Mouse (Mus musculus) heart, embryonic 14.5 days (tissue): ENCODE measurements around the gene Ralgds. TPM values are rescaled to one million over a fixed set of nuclear protein-coding genes. Genes with fewer than 3 reads are reported as not detected.

Experiments used
- ATAC-seq: fragments of 200-750 bp; cut with Nextera tagmentation; 2 replicates; pipeline ENCODE4 v1.8.0; 2017; ENCODE audit warnings: low read depth, moderate TSS enrichment; ENCODE audit not compliant: insufficient number of reproducible peaks, insufficient read depth, low FRiP score
- H3K27ac ChIP-seq, 2 experiments: fragments of 200-500 bp in 1 of 2; fragments of 300-500 bp in 1 of 2; sonication (generic) in 1 of 2; replicated peaks in 1 of 2; 2 replicates each; pipeline ENCODE4 v1.5.1; 2012 to 2014; ENCODE audit warnings: low read depth in 2 of 2, low read length in 2 of 2, control low read depth in 1 of 2, mild to moderate bottlenecking in 1 of 2, mixed read lengths in 1 of 2; ENCODE audit not compliant: control insufficient read depth in 1 of 2, insufficient read depth in 1 of 2
- H3K27me3 ChIP-seq: fragments of 300-500 bp; sonication (generic); 2 replicates; pipeline ENCODE4 v1.6.1; 2014; ENCODE audit warnings: mild to moderate bottlenecking, low read length, control low read depth; ENCODE audit not compliant: control insufficient read depth, insufficient read depth
- H3K36me3 ChIP-seq: fragments of 300-500 bp; sonication (generic); 2 replicates; pipeline ENCODE4 v1.6.1; 2014; ENCODE audit warnings: mild to moderate bottlenecking, control low read depth, low read length, mixed read lengths; ENCODE audit not compliant: control insufficient read depth, insufficient read depth
- H3K4me1 ChIP-seq, 2 experiments: fragments of 200-500 bp in 1 of 2; fragments of 300-500 bp in 1 of 2; sonication (generic) in 1 of 2; 2 replicates each; pipeline ENCODE4 v1.6.1; 2012 to 2014; ENCODE audit warnings: low read length in 2 of 2, control low read depth in 1 of 2, mixed read lengths in 1 of 2; ENCODE audit not compliant: control insufficient read depth in 2 of 2, insufficient read depth in 2 of 2
- H3K4me2 ChIP-seq: fragments of 300-500 bp; sonication (generic); 2 replicates; pipeline ENCODE4 v1.6.1; 2014; ENCODE audit warnings: mild to moderate bottlenecking, low read length
- H3K4me3 ChIP-seq, 2 experiments: fragments of 200-500 bp in 1 of 2; fragments of 300-500 bp in 1 of 2; sonication (generic) in 1 of 2; 2 replicates each; pipeline ENCODE4 v1.5.1; 2012 to 2014; ENCODE audit warnings: low read length in 2 of 2, mild to moderate bottlenecking in 2 of 2, control low read depth in 1 of 2, low read depth in 1 of 2, moderate library complexity in 1 of 2; ENCODE audit not compliant: control insufficient read depth in 1 of 2, insufficient read depth in 1 of 2
- H3K9ac ChIP-seq: fragments of 300-500 bp; sonication (generic); 2 replicates; pipeline ENCODE4 v1.6.1; 2014; ENCODE audit warnings: mild to moderate bottlenecking, low read length
- H3K9me3 ChIP-seq: fragments of 300-500 bp; sonication (generic); 2 replicates; pipeline ENCODE4 v1.6.1; 2016; ENCODE audit warnings: low read length, control low read depth; ENCODE audit not compliant: control insufficient read depth
- WGBS: fragments of 180-500 bp; shearing (Covaris S2); extraction: QIAGEN DNeasy Blood & Tissue Kit; methylation state at CpG from one replicate; pipeline ENCODE4 v1.1.7; 2014; 5-methylcytosine and 5-hydroxymethylcytosine counted together
- polyA plus RNA-seq: library from polyadenylated mRNA; unstranded; fragments of >200 nt; fragmentation: Nextera tagmentation; extraction: Ambion mirVana; gene quantifications from 2 replicates; pipeline ENCODE4 v1.2.1, GENCODE M21; 2014

Gene Ralgds
- polyA plus RNA-seq, 1 experiment from 2014 or later, result 21.1 TPM

DNA sequence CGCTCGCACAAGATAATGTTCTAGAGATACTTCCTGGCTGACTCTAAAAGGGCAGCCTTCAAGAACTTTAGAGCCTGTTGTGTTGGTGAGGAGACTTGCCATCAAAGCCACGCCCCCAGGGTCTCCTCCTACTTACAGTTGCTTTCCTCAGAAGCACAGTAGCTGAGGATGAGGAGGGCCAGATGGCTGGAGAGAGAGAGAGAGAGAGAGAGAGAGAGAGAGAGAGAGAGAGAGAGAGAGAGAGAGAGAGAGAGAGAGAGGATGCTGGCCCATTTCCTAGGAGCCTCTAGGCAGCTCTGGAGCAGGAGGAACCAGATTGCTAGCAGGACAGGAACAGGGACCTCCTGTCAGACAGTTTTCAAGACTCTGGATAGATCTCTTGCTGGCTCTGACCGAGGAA, 23.2 kb downstream of the Ralgds start:
- WGBS, result 56% methylated on average over 4 of the region's 4 CpGs

DNA sequence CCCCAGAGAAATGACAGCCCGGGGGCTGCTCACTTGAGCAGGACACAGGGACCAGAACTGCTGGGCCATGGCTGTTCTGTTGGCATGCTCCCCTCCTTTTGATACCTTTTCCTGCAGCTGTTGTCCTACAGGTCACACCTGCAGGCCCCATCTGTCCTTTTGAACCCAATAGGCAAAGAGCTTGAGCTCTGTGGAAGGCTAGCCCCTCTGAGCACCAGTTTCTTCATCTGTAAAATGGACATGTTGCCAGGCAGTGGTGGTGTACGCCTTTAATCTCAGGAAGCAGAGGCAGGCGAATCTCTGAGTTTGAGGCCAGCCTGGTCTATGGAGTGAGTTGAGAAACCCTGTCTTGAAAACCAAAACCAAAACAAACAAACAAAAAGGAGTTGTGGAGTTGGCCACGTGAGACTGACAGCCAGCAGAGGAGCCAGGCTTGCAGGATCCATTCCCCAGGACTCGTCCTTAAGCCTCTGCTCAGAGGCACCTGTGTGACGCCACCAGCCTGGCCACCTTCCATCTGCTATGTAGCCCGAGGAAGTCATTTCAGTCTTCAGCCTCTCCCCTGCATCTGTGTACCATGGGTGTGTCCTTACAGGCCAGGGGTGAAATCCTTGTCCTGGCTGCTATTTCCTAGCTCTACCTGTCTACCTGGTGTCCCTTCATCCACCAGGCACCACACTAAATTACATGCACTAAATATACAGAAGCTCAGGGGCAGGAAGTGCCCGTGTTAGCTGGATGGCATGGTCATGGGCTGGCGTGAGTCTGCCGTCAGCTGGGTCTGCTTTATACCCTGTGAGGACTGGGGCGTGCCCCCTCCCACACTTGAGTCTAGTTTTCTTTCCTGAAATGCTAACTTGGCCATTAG, 24.1 kb downstream of the Ralgds start:
- H3K9me3 ChIP-seq, result no peaks in the 10 kb centered on the region
- no peak overlapping the region for H3K4me2 ChIP-seq
- H3K9ac ChIP-seq, result no peak overlapping the region
- no peak for ATAC-seq
- no peaks in the 10 kb centered on the region for H3K27me3 ChIP-seq
- H3K4me3 ChIP-seq, result no peak overlapping the region
- peak overlapping the region in 1 of 2 experiments; percentile 1; a peak in 2 of 4 replicates for H3K27ac ChIP-seq
- 80% methylated on average over 11 of the region's 11 CpGs for WGBS
- peaks cover 48 to 66% of the 10 kb centered on the region in 2 experiments for H3K4me1 ChIP-seq
- peaks cover 14% of the 10 kb centered on the region for H3K36me3 ChIP-seq

More for the DNA sequence above, 23.2 kb downstream of the Ralgds start:
- H3K9me3 ChIP-seq, result no peaks in the 10 kb centered on the region
- H3K9ac ChIP-seq, result no peak overlapping the region
- H3K4me3 ChIP-seq, result no peak overlapping the region
- no peaks in the 10 kb centered on the region for H3K27me3 ChIP-seq
- peak overlapping the region; percentile 46 to 91 for H3K27ac ChIP-seq
- H3K4me2 ChIP-seq, result peak overlapping the region; percentile 89
- 0 out of 2 replicates have a peak, but pooled peaks cover 5% of the 10 kb centered on the region for H3K36me3 ChIP-seq
- H3K4me1 ChIP-seq, result peaks cover 48 to 72% of the 10 kb centered on the region in 2 experiments
- ATAC-seq, result no peak

DNA sequence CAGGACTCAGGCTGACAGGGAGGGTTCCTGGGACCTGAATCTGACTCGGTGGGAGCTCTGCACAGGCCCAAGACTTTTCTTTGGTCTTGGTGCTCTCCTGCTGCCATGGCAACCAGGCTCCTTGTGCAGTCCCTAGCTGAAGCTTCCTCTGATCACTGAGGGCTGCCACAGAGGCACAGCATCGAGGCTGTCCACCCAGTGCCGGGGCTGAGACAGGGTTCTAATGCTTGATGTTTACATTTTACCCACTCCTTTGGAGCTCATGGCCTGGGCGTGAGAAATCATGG, 24.7 kb downstream of the Ralgds start:
- peaks cover 19% of the 10 kb centered on the region for H3K36me3 ChIP-seq
- WGBS, result 59% methylated on average over 4 of the region's 4 CpGs
- H3K4me1 ChIP-seq, result peaks cover 48 to 60% of the 10 kb centered on the region in 2 experiments
- no peak overlapping the region for H3K9ac ChIP-seq
- no peak for ATAC-seq
- H3K27me3 ChIP-seq, result no peaks in the 10 kb centered on the region
- no peaks in the 10 kb centered on the region for H3K9me3 ChIP-seq
- no peak overlapping the region for H3K27ac ChIP-seq
- H3K4me2 ChIP-seq, result no peak overlapping the region
- H3K4me3 ChIP-seq, result no peak overlapping the region

DNA sequence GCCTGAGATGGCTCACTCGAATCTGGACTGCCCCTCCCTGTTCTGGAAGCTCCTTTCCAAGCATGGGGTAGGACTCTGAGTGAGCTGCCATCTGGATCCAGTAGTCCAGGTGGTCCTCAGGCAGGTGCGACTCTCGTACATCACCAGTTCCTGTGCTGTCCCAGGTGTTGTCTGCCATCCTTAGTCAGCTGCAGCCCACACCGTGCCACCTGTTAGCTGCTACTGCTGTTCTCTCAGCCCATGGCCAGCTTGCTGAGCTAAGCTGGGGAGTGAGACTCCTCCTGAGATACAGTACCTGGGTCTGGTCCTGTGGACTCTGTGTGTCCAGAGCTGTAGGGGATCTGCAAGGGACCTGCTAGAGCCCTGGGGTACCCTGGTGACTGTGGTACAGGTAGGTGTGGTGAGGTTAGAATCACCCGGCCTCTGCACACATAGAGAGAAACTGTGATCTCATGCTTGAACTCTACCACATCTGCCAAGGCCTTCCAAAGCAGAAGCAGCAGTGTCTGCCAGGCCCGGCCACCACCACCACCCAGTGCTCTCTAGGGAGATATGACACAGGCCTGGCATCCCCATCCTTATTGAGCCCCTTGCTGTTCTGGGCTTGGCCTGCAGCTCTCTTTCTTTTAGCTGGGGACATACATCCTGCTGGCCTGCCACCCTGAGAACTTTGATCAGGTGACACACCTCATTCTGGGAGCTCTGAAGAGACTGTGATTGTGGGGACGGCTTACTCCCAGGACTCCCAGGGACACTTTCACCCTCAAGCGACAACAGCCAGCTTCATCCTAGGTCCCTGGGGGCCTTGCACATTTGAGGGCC, 25.3 kb downstream of the Ralgds start:
- H3K9ac ChIP-seq, result 0 out of 2 replicates have a peak overlapping the region, but pooled peaks have one; percentile 31
- peaks cover 45 to 54% of the 10 kb centered on the region in 2 experiments for H3K4me1 ChIP-seq
- no peak overlapping the region for H3K4me2 ChIP-seq
- no peaks in the 10 kb centered on the region for H3K9me3 ChIP-seq
- no peak for ATAC-seq
- H3K36me3 ChIP-seq, result peaks cover 26% of the 10 kb centered on the region
- H3K4me3 ChIP-seq, result no peak overlapping the region
- H3K27me3 ChIP-seq, result no peaks in the 10 kb centered on the region
- peak overlapping the region in 1 of 2 experiments; percentile 59; a peak in 1 of 4 replicates for H3K27ac ChIP-seq
- 77% methylated on average over 8 of the region's 8 CpGs for WGBS

DNA sequence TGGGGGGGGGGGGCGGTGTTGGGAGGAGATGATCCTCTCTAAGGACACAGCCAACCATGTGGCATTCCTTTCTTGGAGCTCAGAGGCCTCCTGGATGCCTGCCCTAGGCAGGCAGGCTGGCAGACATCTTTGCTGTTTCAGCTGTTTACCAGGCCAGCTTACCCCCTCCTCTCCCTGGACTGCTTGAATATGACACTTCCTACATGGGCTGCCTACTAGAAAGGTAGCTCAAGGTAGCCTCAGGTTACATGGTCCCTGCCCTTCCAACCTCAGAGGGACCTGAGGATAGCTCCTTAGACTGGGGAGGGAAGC, 25.8 kb downstream of the Ralgds start:
- H3K9me3 ChIP-seq, result no peaks in the 10 kb centered on the region
- H3K27ac ChIP-seq, result peak overlapping the region; percentile 33 to 59; a peak in 2 of 4 replicates
- H3K27me3 ChIP-seq, result no peaks in the 10 kb centered on the region
- no peak for ATAC-seq
- peaks cover 44 to 51% of the 10 kb centered on the region in 2 experiments for H3K4me1 ChIP-seq
- H3K4me3 ChIP-seq, result no peak overlapping the region
- peaks cover 31% of the 10 kb centered on the region for H3K36me3 ChIP-seq
- H3K4me2 ChIP-seq, result no peak overlapping the region
- peak overlapping the region; percentile 31; the same call in 1 of the 2 replicates for H3K9ac ChIP-seq
- 50% methylated on average over 1 of the region's 1 CpGs for WGBS

DNA sequence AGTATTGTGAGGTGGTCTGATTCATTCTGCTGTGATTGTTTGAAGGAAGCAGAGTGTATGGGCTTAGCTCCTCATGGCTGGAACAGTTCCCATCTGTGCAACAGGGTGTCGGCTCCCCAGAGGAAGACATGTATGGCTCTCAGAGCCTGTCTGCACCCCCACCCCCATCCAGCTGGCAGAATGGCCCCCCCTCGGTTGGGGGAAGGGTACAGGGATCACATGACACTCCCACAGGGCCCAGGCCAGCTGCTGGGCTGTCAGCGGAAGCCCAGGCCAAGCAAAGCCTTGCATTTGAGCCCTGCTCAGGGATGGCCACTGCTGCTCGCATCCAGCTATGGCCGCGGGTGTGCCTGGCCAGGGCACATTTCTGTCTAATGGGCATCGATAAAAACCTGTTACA, 26.3 kb downstream of the Ralgds start:
- Histone ChIP-seq H3K36me3 (peaks cover 36% of the 10 kb centered on the region), H3K9ac (peak overlapping the region; percentile 31; the same call in 1 of the 2 replicates), H3K4me2 (no peak overlapping the region), H3K4me1 (peaks cover 39 to 47% of the 10 kb centered on the region in 2 experiments), H3K27me3 (no peaks in the 10 kb centered on the region), H3K4me3 (no peak overlapping the region), H3K27ac (peak overlapping the region; percentile 33 to 59; a peak in 3 of 4 replicates), H3K9me3 (no peaks in the 10 kb centered on the region)
- no peak; the same call in 1 of the 2 replicates for ATAC-seq
- WGBS, result 45% methylated on average over 7 of the region's 7 CpGs

DNA sequence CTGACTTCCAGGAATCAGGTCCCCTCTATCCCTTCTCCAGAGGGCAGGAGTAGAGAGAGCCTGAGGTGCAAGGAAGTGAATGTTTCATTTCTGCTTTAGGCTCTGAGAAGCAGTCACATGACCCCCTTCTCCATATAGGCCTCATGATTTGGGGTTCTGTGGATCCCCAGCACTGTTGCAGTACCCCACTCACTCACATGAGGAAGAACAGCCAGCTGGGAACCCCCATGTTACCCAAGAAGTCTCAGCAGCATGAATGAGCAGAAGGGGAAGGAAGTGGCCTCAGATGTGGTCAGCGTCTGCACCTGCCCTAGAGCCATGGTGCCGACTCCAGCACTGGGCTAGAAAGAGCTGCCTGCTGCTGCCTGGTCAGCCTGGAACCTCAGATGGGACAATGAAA, 27.0 kb downstream of the Ralgds start:
- WGBS, result 65% methylated on average over 2 of the region's 2 CpGs
- Histone ChIP-seq H3K4me3 (no peak overlapping the region), H3K27me3 (no peaks in the 10 kb centered on the region), H3K27ac (no peak overlapping the region), H3K36me3 (peaks cover 43% of the 10 kb centered on the region), H3K4me2 (no peak overlapping the region), H3K4me1 (peaks cover 32 to 39% of the 10 kb centered on the region in 2 experiments), H3K9ac (peak overlapping the region; percentile 3; the same call in 1 of the 2 replicates), H3K9me3 (no peaks in the 10 kb centered on the region)
- ATAC-seq, result no peak
